Mouse (Mus musculus) cerebellum, adult 9-11 months (tissue): ENCODE measurements around the gene Fth1.
"Not testable (repeated sequence)": the region's sequence is repeated elsewhere in the genome, so short reads cannot be mapped to it uniquely, and the experiment has no call there.

Experiments
- DNase-seq: peaks from one replicate; pipeline ENCODE4 v3.0.0; 2022

Gene Fth1

DNA sequence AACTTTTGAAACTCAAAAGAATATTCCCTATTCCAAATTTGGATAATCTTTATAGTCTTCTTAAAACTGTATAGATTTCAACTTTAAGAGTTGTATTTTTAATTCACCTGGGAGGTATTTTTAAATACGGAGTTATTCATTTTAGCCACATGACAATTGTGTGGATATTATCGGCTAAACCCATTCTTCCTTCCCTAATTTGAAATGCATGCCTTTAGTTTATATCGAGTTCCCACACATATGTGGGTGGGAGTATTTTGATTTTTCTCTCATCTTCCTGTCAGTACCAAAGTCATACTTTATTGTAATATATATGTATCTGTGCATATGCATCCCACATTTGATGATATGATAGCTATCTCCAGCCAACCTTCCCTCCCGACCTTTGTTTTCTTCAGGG is at the start of gene Fth1:
Fth1 (plus strand) TSS at position 341 of the 400 bp plus-strand sequence.
- no peak for DNase-seq

DNA sequence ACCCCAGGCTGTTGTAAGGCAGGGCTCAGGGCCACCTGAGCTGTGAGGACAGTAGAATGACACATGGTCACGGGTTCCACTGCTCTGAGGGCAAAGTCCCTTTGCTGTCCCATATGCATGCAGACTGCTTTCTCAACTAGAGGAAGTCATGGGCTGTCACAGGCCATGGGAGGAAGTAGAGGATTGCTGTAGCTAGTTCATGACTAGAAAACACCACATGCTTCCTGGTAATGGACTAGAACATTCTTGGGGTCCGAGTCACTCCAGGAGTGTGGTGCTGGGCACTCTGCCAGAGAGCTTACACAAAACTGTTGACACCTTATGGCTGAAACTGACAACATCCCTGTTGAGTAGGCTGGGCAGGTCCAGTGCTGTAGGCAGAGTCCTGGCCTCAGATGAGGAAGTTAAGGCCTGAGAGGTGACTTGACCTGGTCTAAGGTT is 49.2 kb upstream of the Fth1 start:
- not testable (repeated sequence) for DNase-seq

DNA sequence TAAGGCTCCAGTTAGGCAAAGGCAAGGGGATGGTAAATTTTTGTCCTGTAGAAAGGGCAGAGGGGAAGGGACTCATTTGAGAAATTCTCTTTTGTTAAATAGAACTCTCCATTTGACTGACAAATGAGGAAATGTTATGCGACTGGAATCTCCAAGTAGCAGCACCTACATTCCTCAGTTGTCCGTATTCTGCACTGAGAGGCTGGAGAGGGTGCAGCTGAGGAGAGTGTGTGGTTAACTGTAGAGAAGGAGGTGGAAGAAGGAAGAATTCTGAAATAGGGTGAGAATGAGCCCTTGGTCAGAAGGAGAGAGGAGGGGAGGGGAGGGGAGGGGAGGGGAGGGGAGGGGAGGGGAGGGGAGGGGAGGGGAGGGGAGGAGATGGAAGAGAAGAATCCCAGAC is 46.5 kb upstream of the Fth1 start:
- no peak for DNase-seq

DNA sequence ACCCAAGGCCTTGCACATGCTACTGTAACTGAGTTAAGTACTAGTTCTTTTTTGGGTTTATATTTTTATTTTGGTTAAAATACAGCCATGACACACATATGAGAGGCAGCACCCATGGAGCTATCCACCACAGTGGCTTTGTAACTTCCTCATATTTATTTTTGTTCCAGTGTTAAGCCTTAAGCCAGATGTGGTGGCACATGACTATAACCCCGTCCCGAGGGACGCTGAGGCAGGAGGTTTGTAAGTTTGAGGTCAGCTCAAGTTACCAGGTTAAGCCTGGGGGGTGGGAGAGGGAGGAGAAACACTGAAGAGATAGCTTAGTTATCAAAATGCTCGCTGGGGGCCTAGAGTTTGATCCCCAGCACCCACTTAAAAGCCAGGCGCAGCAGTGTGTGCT is 43.8 kb upstream of the Fth1 start:
- no peak for DNase-seq

DNA sequence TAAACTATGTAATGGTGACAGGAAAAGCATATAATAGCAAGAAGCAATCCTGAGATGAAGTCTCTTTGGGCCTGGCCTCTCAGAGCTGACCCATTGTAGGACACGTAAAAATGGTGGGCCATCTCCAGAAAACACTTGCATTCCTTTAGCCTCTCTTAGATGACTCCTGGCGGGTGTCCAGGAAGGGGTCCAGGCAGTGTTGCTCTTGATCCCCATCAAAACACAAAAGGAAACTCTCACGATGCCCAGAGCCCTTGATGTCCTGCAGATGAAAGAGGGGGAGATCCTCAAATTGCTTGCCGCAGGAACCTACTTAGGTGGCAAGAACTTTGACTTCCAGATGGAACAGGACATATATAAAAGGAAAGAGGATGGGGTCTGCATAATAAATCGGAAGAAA is 43.0 kb upstream of the Fth1 start:
- no peak for DNase-seq

DNA sequence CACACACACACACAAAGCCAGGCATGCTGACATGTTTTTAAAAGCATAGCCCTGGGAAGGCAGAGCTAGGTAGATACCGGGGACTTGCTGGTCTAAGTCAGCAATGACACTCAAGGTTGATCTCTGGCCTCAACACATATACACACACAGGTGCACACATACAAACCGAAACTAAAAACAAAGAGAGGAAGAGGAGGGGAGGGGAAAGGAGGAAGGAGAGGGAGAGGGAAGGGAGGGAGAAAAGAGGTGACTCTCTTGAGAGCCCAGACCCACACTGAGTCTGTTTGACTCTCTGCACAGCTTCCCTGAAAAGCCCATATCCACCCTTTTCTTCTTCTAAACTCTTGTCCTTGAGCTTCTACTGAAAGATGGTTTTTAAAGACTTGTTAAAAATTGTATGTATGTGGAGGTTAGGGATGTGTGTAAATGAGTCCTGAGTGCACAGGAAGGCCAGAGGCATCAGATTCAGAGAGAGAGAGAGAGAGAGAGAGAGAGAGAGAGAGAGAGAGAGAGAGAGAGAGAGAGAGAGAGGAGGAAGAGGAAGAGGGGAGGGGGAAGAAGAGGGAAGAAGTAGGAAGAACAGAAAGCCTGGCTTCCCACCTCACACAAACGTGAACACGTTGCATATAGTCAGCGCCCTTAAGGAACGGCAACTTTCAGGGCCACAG is 42.1 kb upstream of the Fth1 start:
- DNase-seq, result no peak

DNA sequence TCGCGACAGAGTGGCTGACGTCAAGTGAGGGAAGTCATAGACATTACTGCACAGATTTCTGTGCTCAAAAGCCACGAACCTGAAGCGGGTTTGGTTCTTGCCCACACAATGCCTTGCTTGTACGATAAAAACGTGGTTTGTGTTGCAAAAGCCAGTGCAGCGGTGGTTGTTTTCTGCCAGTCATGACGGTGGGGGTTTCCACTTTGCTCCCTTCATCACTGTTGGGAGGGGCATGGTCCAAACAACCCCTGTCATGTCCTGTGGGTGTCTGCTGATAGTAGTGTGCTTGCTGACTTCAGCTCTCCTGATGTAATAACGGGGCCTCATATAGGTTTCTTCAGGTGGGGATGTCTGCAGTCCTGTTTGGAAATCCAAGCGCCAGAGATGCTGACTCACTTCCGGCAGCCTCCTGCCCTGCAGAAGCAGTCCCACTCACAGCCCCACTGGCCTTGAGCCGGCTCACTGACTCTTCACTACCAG is 41.5 kb upstream of the Fth1 start:
- DNase-seq, result no peak

DNA sequence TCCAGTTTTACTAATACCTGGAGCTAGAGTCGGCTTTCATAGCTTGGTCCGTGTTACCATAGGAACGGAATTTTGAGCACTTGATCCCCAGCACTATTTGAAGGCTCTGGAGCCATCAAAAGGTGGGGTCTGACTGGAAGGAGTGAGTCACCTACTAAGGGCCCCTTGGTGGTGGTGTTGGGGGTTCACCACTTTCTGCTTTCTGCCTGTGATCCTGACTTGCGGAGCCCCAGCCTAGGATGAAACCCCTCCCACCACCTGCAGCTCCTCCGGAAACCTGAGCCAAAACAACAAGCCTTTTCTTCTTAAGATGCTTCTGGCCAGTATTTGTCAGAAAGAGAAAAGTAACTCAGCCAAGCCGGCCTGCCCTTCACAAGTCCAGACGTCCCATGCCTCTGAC is 40.6 kb upstream of the Fth1 start:
- no peak for DNase-seq

DNA sequence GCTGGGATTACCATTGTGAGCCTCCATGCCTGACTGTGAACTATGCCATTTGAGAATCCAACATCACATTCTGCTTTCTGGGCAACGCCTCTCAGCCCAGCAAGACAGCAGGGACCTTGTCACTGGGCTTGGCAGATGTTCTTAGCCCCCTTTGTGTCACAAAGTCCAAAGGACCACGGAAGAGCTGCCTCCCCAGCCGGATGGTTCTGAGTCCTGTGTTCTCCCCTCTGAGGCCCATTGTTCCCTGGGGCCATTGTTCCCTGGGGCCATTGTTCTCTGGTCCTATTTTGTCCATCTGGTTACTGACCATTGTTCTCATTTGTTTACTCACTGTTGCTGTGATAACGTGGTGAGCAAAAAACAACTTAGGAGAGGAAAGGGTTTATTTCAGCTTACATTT is 39.5 kb upstream of the Fth1 start:
- peak; percentile 18 for DNase-seq

DNA sequence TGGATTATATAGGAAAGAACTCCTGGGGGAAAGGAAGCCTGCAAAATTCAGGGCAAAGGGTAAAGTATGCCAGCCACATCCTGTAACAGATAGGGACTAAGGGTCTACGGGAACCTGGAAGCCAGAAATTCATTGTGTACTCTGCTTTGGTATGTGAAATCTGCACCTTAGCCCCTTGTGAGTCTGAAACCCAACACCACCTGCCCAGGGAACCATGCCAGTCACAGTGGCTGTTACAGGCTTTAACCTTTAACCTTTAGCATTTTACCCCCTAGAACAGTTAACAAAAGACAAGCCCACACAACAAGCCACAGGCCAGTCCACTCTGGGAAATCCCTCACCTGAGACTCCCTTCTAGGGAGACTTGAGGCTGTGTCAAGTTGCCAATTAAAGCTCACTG is 38.6 kb upstream of the Fth1 start:
- no peak for DNase-seq

DNA sequence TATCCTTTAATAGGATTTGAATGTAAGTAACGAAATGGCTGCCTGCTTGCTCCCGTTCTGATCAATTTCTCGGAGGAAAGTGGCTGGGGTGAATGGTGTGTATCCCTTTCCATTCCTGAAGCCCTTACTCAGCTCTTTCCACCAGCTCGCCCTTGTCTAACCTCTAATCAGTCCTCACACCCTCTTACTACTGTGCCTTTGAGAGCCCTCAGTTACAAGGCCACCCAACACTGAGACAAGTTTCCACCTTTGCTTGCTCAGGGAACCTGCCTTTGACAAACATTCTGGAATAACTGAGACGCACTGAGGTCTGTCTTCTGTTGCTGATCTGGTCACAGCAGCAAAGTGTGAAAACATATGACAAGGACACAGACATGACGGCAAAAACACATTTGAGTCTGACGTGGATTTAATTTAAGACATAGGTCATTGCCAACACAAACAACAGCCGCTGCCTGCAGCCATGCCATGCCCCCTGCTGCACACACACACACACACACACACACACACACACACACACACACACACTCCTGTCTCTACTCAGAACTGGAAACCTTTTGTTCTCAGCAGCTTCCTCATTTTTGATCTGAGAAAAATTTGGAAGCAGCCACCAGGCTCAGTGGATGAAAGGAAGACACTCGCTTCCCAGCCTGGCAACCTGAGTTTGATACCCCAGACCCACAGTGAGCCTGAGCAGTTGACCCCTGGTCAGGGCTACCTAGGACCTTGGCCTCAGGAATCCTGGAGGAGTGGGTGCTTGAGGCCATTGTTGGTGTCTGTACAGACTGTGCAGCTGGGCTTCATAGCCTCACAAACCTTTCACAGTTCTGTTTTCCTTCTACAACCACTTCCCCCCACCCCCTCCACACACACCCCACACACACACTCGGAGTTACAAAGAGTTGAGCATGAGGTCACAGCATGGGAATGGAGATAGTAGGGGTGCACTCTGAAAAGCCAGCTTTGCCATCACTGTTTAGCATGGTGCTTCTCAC is 37.6 kb upstream of the Fth1 start:
- DNase-seq, result no peak

DNA sequence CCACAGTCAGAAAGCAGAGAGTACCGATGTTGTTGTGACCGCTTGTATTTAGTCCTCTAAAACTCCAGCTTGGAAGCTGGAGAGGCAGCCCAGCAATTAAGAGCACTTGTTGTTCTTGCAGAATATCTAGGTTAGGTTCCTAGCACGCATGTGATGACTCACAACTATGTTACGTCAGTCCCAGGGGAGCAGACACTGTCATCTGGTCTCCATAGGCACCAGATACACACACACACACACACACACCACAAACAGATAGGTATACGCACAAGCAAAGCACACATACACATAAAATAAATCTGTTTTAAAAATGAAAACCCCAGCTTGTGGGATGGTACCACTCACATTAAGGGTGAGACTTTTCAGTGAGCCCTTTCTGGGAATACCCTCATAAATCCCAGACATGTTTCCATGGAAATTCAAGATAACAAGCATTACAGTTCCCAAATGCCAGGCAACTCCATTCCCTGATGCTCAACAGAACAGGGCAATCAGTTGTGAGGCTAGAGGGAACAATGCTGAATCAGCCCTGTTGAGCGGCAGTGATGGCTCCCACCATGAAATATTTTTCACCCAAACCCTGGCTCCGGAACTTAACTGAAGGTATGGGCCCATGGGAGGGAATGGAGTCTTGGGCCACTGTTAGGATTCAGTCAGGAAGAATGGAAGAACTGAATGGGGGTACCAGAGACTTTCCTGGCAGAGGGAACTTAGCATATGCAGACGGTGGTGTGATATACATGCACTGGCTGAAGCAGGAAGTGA is 34.4 kb upstream of the Fth1 start:
- no peak for DNase-seq

DNA sequence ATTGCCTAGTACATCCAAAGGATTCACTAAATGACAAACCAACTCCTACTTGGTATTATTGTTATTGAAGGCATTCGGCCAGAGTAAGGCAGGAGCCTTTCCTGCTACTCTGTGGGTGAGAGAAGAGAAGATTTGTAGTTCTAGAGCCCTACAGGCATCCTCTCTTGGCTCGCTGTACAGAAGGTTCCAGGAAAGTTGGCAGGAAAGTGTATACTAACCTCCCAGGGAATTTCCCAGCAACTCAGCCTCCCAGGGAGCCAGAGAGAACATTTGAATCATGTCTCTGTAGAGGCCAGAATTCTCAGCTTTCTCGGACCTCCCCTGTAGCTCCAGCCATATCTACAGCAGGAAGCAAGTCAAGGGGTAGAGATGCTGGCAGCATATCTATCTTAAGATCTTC is 33.4 kb upstream of the Fth1 start:
- no peak for DNase-seq

DNA sequence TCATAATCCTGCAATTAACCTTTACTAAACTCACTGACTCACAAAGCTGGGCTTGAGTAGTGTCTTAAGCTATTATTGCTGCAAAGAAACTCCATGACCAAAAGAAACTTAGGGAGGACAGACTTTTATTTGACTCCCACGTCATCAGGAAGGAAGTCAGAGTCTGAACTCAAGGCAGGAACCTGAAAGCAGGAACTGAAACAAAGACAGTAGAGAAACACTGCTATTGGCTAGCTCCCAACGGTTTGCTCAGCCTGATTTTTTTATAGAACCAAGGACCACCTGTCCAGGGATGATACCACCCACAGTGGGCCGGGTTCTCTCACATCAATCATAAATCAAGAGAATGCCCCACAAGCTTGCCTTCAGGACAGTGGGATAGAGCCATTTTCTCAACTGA is 28.0 kb upstream of the Fth1 start:
- DNase-seq, result no peak

DNA sequence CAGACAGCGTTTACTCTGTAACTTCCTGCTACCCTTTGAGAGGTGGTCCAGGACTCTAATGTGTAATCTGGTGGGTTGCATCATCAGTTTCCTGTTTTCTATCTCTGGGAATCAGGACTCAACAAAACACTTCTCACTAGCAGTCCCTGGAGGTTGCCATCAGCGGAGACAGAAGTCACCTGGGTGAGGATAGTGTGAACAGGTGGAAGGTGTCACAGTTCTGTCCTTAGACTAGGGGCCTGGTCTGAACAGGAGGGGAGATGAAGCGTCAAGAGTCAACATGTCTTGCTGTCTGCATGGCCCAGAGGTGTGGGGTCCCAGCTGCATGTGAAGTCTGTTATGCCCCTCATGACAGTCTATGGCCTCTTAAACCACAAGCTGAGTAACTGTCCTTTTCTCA is 27.5 kb upstream of the Fth1 start:
- DNase-seq, result no peak

DNA sequence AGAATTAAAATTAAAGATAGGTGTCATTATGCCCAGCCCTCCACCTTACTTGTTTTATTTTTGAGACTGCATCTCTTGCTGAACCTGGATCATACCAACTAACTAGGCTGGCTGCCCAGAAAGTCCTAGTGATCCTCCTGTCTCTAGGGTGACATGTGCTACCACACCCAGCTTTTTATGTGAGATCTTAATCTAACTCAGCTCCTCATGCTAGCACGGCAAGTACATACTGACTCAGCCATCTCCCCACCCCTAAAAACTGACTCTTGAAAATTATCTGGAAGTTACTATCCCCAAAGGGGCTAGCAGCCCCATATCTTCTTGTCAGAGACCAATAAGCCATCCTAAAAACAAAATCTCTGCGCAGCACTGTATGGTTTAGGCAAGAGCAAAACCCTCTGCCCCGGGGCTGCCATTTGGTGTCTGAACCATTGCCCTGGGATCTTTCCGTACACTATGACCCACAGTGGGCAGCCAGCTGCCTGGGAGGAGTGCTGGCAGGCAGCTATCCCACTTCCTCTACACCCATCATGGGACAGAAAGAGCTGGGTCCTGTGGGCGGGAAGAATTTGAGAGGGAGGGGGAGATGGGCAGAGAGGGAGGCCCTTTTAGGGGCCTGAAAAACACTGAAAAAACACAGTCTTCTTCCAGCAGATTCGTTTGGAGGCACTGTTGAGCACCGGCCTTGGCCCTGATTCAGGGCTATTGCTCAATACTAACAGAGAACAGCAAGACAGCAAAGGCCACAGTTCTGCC is 26.2 kb upstream of the Fth1 start:
- DNase-seq, result peak; percentile 39

DNA sequence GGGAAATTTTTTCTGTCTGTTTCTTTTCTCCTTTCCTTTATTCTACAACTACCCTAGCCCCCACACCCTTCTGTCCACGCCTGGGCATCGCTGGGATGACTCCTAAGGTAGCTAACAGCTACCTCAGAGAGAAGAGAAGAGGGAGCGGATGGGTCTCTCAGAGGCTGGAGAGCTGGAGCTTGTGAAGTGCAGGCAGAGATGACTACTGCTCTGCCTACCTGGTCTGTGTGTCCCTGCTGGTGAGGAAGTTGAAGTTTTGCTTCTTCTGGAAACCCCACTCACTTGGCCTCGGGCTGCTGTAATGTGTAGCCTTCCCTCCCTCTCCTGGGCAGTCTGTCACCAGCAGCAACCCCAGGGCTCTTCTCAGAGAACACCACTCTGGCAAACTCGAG is 25.6 kb upstream of the Fth1 start:
- DNase-seq, result no peak

DNA sequence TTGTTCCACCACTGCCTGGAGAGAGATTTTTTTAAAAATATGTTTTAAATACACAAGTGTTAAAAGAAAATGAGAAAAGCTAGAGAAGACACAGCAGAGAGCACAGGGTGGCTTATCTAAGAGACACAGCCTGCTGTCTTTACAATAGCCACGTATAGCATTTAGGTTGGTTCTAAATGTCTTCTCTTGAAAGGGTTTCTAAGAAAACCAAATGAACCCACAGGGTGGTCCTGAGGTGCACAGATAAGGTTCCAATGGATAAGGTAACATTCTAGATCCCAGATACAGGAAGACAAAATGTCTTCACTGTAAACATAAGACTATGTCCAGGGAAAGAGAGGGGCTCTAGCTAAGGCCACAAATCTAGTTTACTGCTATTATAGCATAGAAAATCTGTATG is 25.0 kb upstream of the Fth1 start:
- DNase-seq, result no peak

DNA sequence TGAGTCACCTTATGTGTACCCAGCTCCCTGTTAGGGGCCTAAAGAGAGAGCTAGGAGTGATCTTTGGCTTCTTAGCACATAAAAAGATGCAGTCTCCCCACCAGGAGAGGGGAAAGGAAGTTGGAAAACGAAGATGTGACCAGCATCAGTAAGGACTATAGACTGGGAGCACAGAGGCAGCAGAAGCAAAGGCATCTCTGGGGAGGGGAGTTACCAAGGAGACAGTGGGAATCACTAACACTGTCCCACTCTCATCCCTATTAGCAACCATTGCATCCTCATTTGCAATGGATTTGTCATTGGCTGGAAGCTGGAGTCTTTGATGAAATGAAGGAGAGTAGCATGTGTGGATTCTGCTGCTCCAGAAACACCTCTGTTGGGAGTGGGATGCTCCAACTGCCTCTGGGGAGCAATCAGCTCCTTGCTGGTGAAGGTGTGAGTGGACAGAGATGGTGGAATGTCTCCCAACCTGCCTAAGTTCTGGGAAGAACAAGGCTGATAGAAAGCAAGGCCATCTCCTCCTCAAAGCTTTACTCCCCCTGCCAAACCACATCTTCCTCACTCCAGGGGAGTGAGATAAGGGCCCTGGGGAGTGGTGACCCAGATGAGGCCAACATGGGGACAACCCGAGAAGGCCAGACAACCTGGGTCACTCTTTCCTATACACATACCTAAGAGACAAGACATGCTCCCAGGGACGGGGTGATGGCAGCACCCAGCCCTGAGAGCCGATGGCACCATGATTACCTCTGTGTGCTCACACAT is 23.6 kb upstream of the Fth1 start:
- DNase-seq, result no peak

DNA sequence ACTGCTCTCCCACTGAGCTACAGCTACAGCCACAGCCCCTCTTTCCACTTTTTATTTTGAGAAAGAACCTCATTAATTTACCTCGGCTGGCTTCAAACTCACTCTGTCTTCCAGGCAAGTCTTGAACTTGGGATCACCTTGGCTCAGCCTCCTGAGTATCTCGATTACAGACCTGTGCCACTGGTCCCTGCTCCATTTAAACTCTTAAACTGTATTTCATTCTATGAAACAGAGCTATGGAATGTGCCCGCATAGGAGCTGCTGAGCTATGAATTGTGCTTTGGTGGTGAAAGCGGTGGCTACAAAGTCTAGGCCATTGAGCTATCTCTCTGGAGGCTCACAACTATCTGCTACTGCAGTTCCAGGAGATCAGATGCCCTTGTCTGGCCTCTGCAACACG is 22.4 kb upstream of the Fth1 start:
- DNase-seq, result no peak

DNA sequence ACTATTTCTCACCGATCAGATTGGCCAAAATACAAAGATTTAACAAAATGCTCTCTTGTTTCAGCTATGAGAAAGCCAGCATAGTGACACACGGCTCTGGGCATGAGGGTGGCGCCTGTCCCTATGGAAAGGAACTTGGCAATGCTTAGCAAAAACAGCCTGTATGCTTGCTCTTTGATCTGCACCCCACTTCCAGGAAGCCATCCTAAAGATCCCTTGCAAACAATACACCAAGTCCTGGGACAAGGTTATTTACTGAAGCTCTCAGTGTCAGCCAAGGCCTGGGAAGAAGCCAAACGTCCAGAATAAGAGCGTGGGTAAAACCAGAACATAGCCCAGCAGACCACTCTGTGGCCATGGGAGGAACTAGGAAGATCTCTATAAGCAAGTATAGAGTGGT is 19.6 kb upstream of the Fth1 start:
- no peak for DNase-seq
